In genomic region chr3:138578867-138579266, GRCm38 (mm10) we compare ENCODE assay signal across 18 mouse cellular contexts.
"Had no signal": no experiment of that assay in that cellular context is flagged by ENCODE, and none has a peak within 500 bp of the region (broad histone marks: within the 10 kb centered on the region; RNA-seq: fewer than 3 reads in every experiment).

No protein-coding gene starts in this region.

- H3K27ac ChIP-seq: liver, embryonic 12.5 days; liver, embryonic 14.5 days; midbrain, embryonic 10.5 days; midbrain, embryonic 12.5 days; neural tube, embryonic 13.5 days; neural tube, embryonic 15.5 days had no signal

- H3K27me3 ChIP-seq: liver, embryonic 12.5 days; midbrain, embryonic 12.5 days; neural tube, embryonic 13.5 days; neural tube, embryonic 15.5 days had no signal

- ATAC-seq: liver, embryonic 12.5 days; midbrain, embryonic 16.5 days had no signal

- H3K36me3 ChIP-seq: liver, embryonic 12.5 days; midbrain, embryonic 10.5 days; midbrain, embryonic 12.5 days; neural tube, embryonic 13.5 days; neural tube, embryonic 15.5 days had no signal

- DNase-seq: lung, embryonic 14.5 days; midbrain, embryonic 14.5 days; retina, postnatal 1 day; right cerebral cortex, adult 18-20 months; right cerebral cortex, postnatal 25 days; right cerebral cortex, postnatal 4 days; spleen, adult 18-20 months; thymus, adult 18-20 months; thymus, postnatal 14 days; thymus, postnatal 36 days had no signal

- H3K4me2 ChIP-seq: liver, embryonic 12.5 days; lung, embryonic 14.5 days; midbrain, embryonic 12.5 days; neural tube, embryonic 13.5 days; neural tube, embryonic 15.5 days had no signal

- H3K9me3 ChIP-seq: neural tube, embryonic 15.5 days had no signal

- H3K4me3 ChIP-seq: liver, embryonic 12.5 days; midbrain, embryonic 10.5 days; midbrain, embryonic 12.5 days; myocyte; neural tube, embryonic 13.5 days; neural tube, embryonic 15.5 days had no signal

- H3K9ac ChIP-seq: liver, embryonic 12.5 days; liver, embryonic 14.5 days; lung, embryonic 14.5 days; midbrain, embryonic 12.5 days; neural tube, embryonic 13.5 days; neural tube, embryonic 15.5 days had no signal

- H3K4me1 ChIP-seq: liver, embryonic 12.5 days; midbrain, embryonic 10.5 days; midbrain, embryonic 12.5 days; neural tube, embryonic 13.5 days; neural tube, embryonic 15.5 days had no signal
